8 mouse cellular contexts compared by ENCODE assay signal in genomic region chr4:22494924-22495323, GRCm38 (mm10). TPM values are rescaled to one million over a fixed set of nuclear protein-coding genes. Genes with fewer than 3 reads are reported as not detected.
A peak's percentile ranks its signal among the peaks of the same experiment; 100 is the strongest.
DNase-seq lines count a peak whose midpoint lies in the region; ATAC-seq and TF ChIP-seq lines count a peak whose summit lies in the region.

No protein-coding gene starts in this region.

- ATAC-seq in limb, embryonic 11.5 days (ENCODE audit: insufficient number of reproducible peaks, low FRiP score, low TSS enrichment, low read depth), result 0 out of 2 replicates have a peak, but pooled peaks have one; percentile 13
- no peak for ATAC-seq in CD4-positive, CD25-positive, alpha-beta regulatory T cell, adult 4 months

- under 1% methylated on average over 20 of the region's 20 CpGs for WGBS in hindbrain, embryonic 10.5 days
- under 1% methylated on average over 20 of the region's 20 CpGs for WGBS in limb, embryonic 11.5 days

- H3K27ac ChIP-seq in gastrocnemius, adult 2 months, result no peak overlapping the region
- H3K27ac ChIP-seq in hindbrain, embryonic 10.5 days, result peak overlapping the region; percentile 99
- H3K27ac ChIP-seq in limb, embryonic 11.5 days (replicated peaks; ENCODE audit: low read depth, low read length), result no peak overlapping the region

- no peaks in the 10 kb centered on the region for H3K36me3 ChIP-seq in hindbrain, embryonic 10.5 days
- H3K36me3 ChIP-seq in limb, embryonic 11.5 days (ENCODE audit: control insufficient read depth, insufficient read depth, low read length), result no peaks in the 10 kb centered on the region

- peak overlapping the region; percentile 22; the same call in 1 of the 2 replicates for H3K4me3 ChIP-seq in gastrocnemius, adult 2 months
- H3K4me3 ChIP-seq in hindbrain, embryonic 10.5 days, result peak overlapping the region; percentile 82
- peak overlapping the region; percentile 15 for H3K4me3 ChIP-seq in limb, embryonic 11.5 days (ENCODE audit: low read depth, low read length)

- peak overlapping the region; percentile 12; the same call in 1 of the 2 replicates for H3K9ac ChIP-seq in limb, embryonic 11.5 days (ENCODE audit: low read length)

- peaks cover 71% of the 10 kb centered on the region for H3K27me3 ChIP-seq in hindbrain, embryonic 10.5 days (ENCODE audit: insufficient read depth, poor library complexity, severe bottlenecking)
- H3K27me3 ChIP-seq in limb, embryonic 11.5 days (ENCODE audit: control insufficient read depth, insufficient read depth, low read length), result peaks cover 79% of the 10 kb centered on the region

- TF ChIP-seq CTCF in gastrocnemius, adult 2 months (IDR thresholded peaks at IDR 0.05), result no peak

- no peak for DNase-seq in gastrocnemius, adult 2 months
- no peak for DNase-seq in gastrocnemius, postnatal 25 days
- peak; percentile 46 for DNase-seq in brain, adult 2 months (ENCODE audit: low read depth, low spot score)
- DNase-seq in hindbrain, embryonic 10.5 days (ENCODE audit: low spot score), result peak; percentile 91
- DNase-seq in limb, embryonic 11.5 days (ENCODE audit: low spot score), result peak; percentile 61
- DNase-seq in retina, postnatal 1 day, result peak; percentile 88
- DNase-seq in gastrocnemius, postnatal 36 days, result no peak

- H3K4me2 ChIP-seq in limb, embryonic 11.5 days (ENCODE audit: low read depth, severe bottlenecking), result peak overlapping the region; percentile 39

- intact Hi-C loops in gastrocnemius, adult 2 months (cut with DNase I), result no loop called here
- intact Hi-C loops in gastrocnemius, postnatal 36 days (cut with DNase I), result no loop called here

- peaks cover 76% of the 10 kb centered on the region for H3K4me1 ChIP-seq in hindbrain, embryonic 10.5 days (replicated peaks)
- peaks cover 10% of the 10 kb centered on the region; the same call in 1 of the 2 replicates for H3K4me1 ChIP-seq in limb, embryonic 11.5 days (ENCODE audit: control insufficient read depth, insufficient read depth, low read length)

- no peaks in the 10 kb centered on the region for H3K9me3 ChIP-seq in hindbrain, embryonic 10.5 days
- H3K9me3 ChIP-seq in limb, embryonic 11.5 days (ENCODE audit: control insufficient read depth, low read length), result no peaks in the 10 kb centered on the region

RNA-seq across cellular contexts. Expression of gene Pou3f2, which starts 6.8 kb away (rescaled TPM):
- total RNA-seq in gastrocnemius, adult 2 months (2021), result not detected
- not detected for total RNA-seq in gastrocnemius, postnatal 25 days (2021)
- polyA plus RNA-seq in hindbrain, embryonic 10.5 days (2016; fragmentation: Nextera tagmentation; extraction: Ambion mirVana), result 44.0 and 45.4 TPM in 2 replicates
- polyA plus RNA-seq in limb, embryonic 11.5 days (2014; fragmentation: Nextera tagmentation; extraction: Ambion mirVana), result 0.16 and 0.18 TPM in 2 replicates
- total RNA-seq in gastrocnemius, postnatal 36 days (2021), result not detected
- polyA plus RNA-seq in CD4-positive, CD25-positive, alpha-beta regulatory T cell, adult 4 months (2017; shearing (Covaris generic)), result under 1 TPM in 1 of 2 experiments, not detected in 1; 0.20 TPM

Comparison
In these comparisons a context has a peak if more than half of its experiments do, and no peak if none do; other contexts are left out.
1. DNase-seq: peak in brain, adult 2 months (single experiment), hindbrain, embryonic 10.5 days (single experiment), limb, embryonic 11.5 days (single experiment) and retina, postnatal 1 day (single experiment); none in gastrocnemius, adult 2 months (single experiment), gastrocnemius, postnatal 25 days (single experiment) and gastrocnemius, postnatal 36 days (0 of 2).
2. H3K4me3 ChIP-seq: peak in every context shown above with its lines; median percentile 82 in hindbrain, embryonic 10.5 days; 22 in gastrocnemius, adult 2 months; 15 in limb, embryonic 11.5 days.